Mouse (Mus musculus) lung, embryonic 16.5 days (tissue): Measurements from ENCODE around the gene Lsm4. TPM values are rescaled to one million over a fixed set of nuclear protein-coding genes. Genes with fewer than 3 reads are reported as not detected.

Experiments used
- ATAC-seq: fragments of 200-750 bp; cut with Nextera tagmentation; 2 replicates; pipeline ENCODE4 v1.8.0; 2017; ENCODE audit warnings: low read depth, mild to moderate bottlenecking, moderate library complexity
- H3K27ac ChIP-seq: fragments of 300-500 bp; sonication (generic); 2 replicates; pipeline ENCODE4 v1.5.1; 2014; ENCODE audit warnings: mild to moderate bottlenecking, control low read depth, low read length
- H3K27me3 ChIP-seq: fragments of 300-500 bp; sonication (generic); 2 replicates; pipeline ENCODE4 v1.6.1; 2014; ENCODE audit warnings: low read depth, low read length, mixed read lengths; ENCODE audit not compliant: control insufficient read depth, insufficient read depth
- H3K36me3 ChIP-seq: fragments of 300-500 bp; sonication (generic); 2 replicates; pipeline ENCODE4 v1.6.1; 2014; ENCODE audit warnings: low read length; ENCODE audit not compliant: control insufficient read depth, insufficient read depth
- H3K4me1 ChIP-seq: fragments of 300-500 bp; sonication (generic); replicated peaks from 2 replicates; pipeline ENCODE4 v1.6.1; 2014; ENCODE audit warnings: low read length, mixed read lengths; ENCODE audit not compliant: control insufficient read depth, insufficient read depth
- H3K4me2 ChIP-seq: fragments of 300-500 bp; sonication (generic); 2 replicates; pipeline ENCODE4 v1.6.1; 2014; ENCODE audit warnings: low read depth, low read length, control low read depth
- H3K4me3 ChIP-seq: fragments of 300-500 bp; sonication (generic); 2 replicates; pipeline ENCODE4 v1.5.1; 2014; ENCODE audit warnings: mild to moderate bottlenecking, low read length, control low read depth
- H3K9ac ChIP-seq: fragments of 300-500 bp; sonication (generic); 2 replicates; pipeline ENCODE4 v1.6.1; 2014; ENCODE audit warnings: low read length, control low read depth
- H3K9me3 ChIP-seq: fragments of 300-500 bp; sonication (generic); 2 replicates; pipeline ENCODE4 v1.6.1; 2016; ENCODE audit warnings: low read length; ENCODE audit not compliant: control insufficient read depth
- WGBS: fragments of 180-500 bp; shearing (Covaris S2); extraction: QIAGEN DNeasy Blood & Tissue Kit; methylation state at CpG from one replicate; pipeline ENCODE4 v1.1.7; 2014; 5-methylcytosine and 5-hydroxymethylcytosine counted together
- polyA plus RNA-seq: library from polyadenylated mRNA; unstranded; fragments of >200 nt; fragmentation: Nextera tagmentation; extraction: Ambion mirVana; gene quantifications from 2 replicates; pipeline ENCODE4 v1.2.1, GENCODE M21; 2015

Lsm4 gene
- polyA plus RNA-seq, 1 experiment from 2014 or later = 214 TPM

GRCm38 (mm10) chr8:70723486-70724210 lies 50.6 kb downstream of the Lsm4 start, which contains the start of gene Pde4c:
Pde4c (plus strand) TSS chr8:70723720.
- H3K36me3 ChIP-seq = no peaks in the 10 kb centered on the region
- peaks cover 11% of the 10 kb centered on the region; the same call in 1 of the 2 replicates for H3K27me3 ChIP-seq
- no peaks in the 10 kb centered on the region for H3K9me3 ChIP-seq
- no peak within 1 kb of the TSS for H3K4me2 ChIP-seq
- H3K4me1 ChIP-seq = no peaks in the 10 kb centered on the region; the same call in 1 of the 2 replicates
- no peak within 1 kb of the TSS for H3K27ac ChIP-seq
- no peak within 1 kb of the TSS for H3K4me3 ChIP-seq
- H3K9ac ChIP-seq = no peak within 1 kb of the TSS
- ATAC-seq = peak; percentile 34; the same call in 1 of the 2 replicates
- whole genome bisulfite sequencing = 37% methylated on average over 7 of the region's 7 CpGs

- H3K4me3 ChIP-seq = no peak overlapping the region
- ATAC-seq = no peak
- H3K27ac ChIP-seq = no peak overlapping the region
- peaks cover 16% of the 10 kb centered on the region for H3K27me3 ChIP-seq
- H3K9ac ChIP-seq = no peak overlapping the region
- no peaks in the 10 kb centered on the region for H3K9me3 ChIP-seq
- no peaks in the 10 kb centered on the region for H3K36me3 ChIP-seq
- no peaks in the 10 kb centered on the region; the same call in 1 of the 2 replicates for H3K4me1 ChIP-seq
- H3K4me2 ChIP-seq = no peak overlapping the region
- 67% methylated on average over 12 of the region's 12 CpGs for WGBS
Measured at GRCm38 (mm10) chr8:70724216-70724615, 51.2 kb downstream of the Lsm4 start.

DNA sequence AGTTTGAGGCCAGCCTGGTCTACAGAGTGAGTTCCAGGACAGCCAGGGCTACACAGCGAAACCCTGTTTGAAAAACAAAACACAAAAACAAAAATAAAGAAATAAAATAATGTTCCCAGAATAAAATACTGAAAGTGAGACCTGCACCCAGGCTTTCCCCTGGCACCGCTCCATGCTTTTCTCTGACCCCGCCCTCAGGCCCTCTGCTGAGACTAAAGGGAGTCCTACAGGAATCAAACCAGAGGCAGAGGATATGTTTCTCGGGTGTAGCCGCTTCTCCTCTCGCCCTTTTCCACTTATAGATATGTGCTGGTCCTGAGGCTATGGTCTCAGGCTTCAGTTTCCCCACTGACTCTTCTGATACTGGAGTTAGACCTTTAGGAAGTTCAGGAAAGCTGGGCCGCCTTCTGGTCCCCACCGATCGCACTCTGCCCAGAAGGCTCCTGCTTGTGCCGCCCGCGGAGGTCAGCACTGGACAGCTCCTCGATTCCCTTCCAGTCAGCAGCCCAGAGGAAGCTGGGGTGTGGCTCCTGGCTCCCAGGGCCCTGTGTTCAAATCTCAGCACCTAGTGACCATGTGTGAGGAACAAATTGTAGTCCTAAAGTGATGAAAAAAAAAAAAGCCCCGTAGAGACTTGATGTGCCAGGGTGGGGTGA lies 52.9 kb downstream of the Lsm4 start:
- Histone ChIP-seq H3K27ac (no peak overlapping the region), H3K36me3 (no peaks in the 10 kb centered on the region)
- 21% methylated on average over 14 of the region's 14 CpGs for WGBS

DNA sequence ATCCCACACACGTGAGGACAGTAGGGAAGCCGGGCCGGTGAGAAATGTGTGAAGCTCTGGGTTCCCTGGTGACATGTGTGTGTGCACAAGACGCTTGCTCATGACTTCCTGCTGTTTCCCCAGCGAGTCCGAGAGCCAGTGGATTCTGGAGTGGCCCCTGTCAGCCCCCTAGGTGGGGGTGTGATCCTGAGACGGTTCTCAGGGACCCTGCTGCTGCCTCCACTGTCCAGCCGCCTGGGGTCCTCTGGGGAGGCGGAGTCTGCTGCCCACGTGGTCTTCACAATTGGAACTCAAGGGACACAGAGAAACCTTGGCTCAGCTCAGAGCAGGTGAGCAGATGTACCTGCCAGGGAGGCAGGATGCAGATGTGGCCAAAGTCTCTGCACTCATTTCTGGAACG lies 53.7 kb downstream of the Lsm4 start:
- ATAC-seq = no peak
- Histone ChIP-seq H3K9me3 (no peaks in the 10 kb centered on the region), H3K27ac (no peak overlapping the region), H3K4me2 (no peak overlapping the region), H3K9ac (no peak overlapping the region), H3K27me3 (peaks cover 23% of the 10 kb centered on the region), H3K4me3 (no peak overlapping the region), H3K4me1 (peaks cover 4% of the 10 kb centered on the region; the same call in 1 of the 2 replicates), H3K36me3 (no peaks in the 10 kb centered on the region)
- 35% methylated on average over 11 of the region's 11 CpGs for WGBS

More for the DNA sequence above, 52.9 kb downstream of the Lsm4 start:
- H3K9me3 ChIP-seq = no peaks in the 10 kb centered on the region
- H3K4me2 ChIP-seq = no peak overlapping the region
- no peak for ATAC-seq
- H3K27me3 ChIP-seq = peaks cover 23% of the 10 kb centered on the region
- no peak overlapping the region for H3K9ac ChIP-seq
- H3K4me1 ChIP-seq = peaks cover 4% of the 10 kb centered on the region; the same call in 1 of the 2 replicates
- H3K4me3 ChIP-seq = no peak overlapping the region

Other genes with a start within 250 kb of the Lsm4 start
- 13.9 and 15.4 TPM in 2 replicates for gene Crtc1, start 233.7 kb upstream of the Lsm4 start, polyA plus RNA-seq
- gene Klhl26, start 196.3 kb upstream of the Lsm4 start, polyA plus RNA-seq = 28.8 and 29.4 TPM in 2 replicates
- gene Tmem59l, start 185.9 kb upstream of the Lsm4 start, polyA plus RNA-seq = 5.6 and 7.0 TPM in 2 replicates
- gene Crlf1, start 180.1 kb upstream of the Lsm4 start, polyA plus RNA-seq = 166 and 169 TPM in 2 replicates
- 125 and 133 TPM in 2 replicates for gene Rex1bd, start 166.5 kb upstream of the Lsm4 start, polyA plus RNA-seq
- 917 and 987 TPM in 2 replicates for gene Uba52, start 162.4 kb upstream of the Lsm4 start, polyA plus RNA-seq
- gene Fkbp8, start 145.5 kb upstream of the Lsm4 start, polyA plus RNA-seq = 300 and 319 TPM in 2 replicates
- 54.0 and 55.3 TPM in 2 replicates for gene Kxd1, start 145.3 kb upstream of the Lsm4 start, polyA plus RNA-seq
- gene Ell, start 133.8 kb upstream of the Lsm4 start, polyA plus RNA-seq = 19.8 and 21.4 TPM in 2 replicates
- gene Isyna1, start 78.9 kb upstream of the Lsm4 start, polyA plus RNA-seq = 118 and 121 TPM in 2 replicates
- gene Ssbp4, start 64.4 kb upstream of the Lsm4 start, polyA plus RNA-seq = 106 and 108 TPM in 2 replicates
- 2.0 and 3.2 TPM in 2 replicates for gene Lrrc25, start 57.1 kb upstream of the Lsm4 start, polyA plus RNA-seq
- 0.45 and 0.60 TPM in 2 replicates for gene Gdf15, start 40.8 kb upstream of the Lsm4 start, polyA plus RNA-seq
- gene Pgpep1, start 12.9 kb upstream of the Lsm4 start, polyA plus RNA-seq = 43.6 and 46.7 TPM in 2 replicates
- 26.2 and 28.8 TPM in 2 replicates for gene Jund, start 25.7 kb downstream of the Lsm4 start, polyA plus RNA-seq
- gene Iqcn, start 30.2 kb downstream of the Lsm4 start, polyA plus RNA-seq = not detected in 2 replicates
- gene Gm3336, start 45.3 kb downstream of the Lsm4 start, polyA plus RNA-seq = 0.26 TPM in 1 of 2 replicates, not detected in the other
- 0.10 and 0.19 TPM in 2 replicates for gene Pde4c, start 50.5 kb downstream of the Lsm4 start, polyA plus RNA-seq
- 14.8 and 16.2 TPM in 2 replicates for gene Rab3a, start 81.4 kb downstream of the Lsm4 start, polyA plus RNA-seq
- gene Mpv17l2, start 87.7 kb downstream of the Lsm4 start, polyA plus RNA-seq = 37.1 and 39.2 TPM in 2 replicates
- 56.0 and 56.8 TPM in 2 replicates for gene Pik3r2, start 103.5 kb downstream of the Lsm4 start, polyA plus RNA-seq
- gene Mast3, start 131.8 kb downstream of the Lsm4 start, polyA plus RNA-seq = 13.7 and 14.3 TPM in 2 replicates
- gene Il12rb1, start 135.2 kb downstream of the Lsm4 start, polyA plus RNA-seq = 0.24 and 0.69 TPM in 2 replicates
- gene Arrdc2, start 166.5 kb downstream of the Lsm4 start, polyA plus RNA-seq = 4.5 and 5.6 TPM in 2 replicates
- gene Kcnn1, start 190.0 kb downstream of the Lsm4 start, polyA plus RNA-seq = 0.40 and 0.99 TPM in 2 replicates
- gene Ccdc124, start 200.7 kb downstream of the Lsm4 start, polyA plus RNA-seq = 99.2 and 106 TPM in 2 replicates
- 0.13 and 0.16 TPM in 2 replicates for gene Slc5a5, start 219.5 kb downstream of the Lsm4 start, polyA plus RNA-seq
- gene Rpl18a, start 224.2 kb downstream of the Lsm4 start, polyA plus RNA-seq = 5,017 and 5,100 TPM in 2 replicates
- 45.9 and 49.2 TPM in 2 replicates for gene Map1s, start 232.7 kb downstream of the Lsm4 start, polyA plus RNA-seq